Mouse (Mus musculus): ENCODE results near the gene Zbtb41. TPM values are rescaled to one million over a fixed set of nuclear protein-coding genes. Genes with fewer than 3 reads are reported as not detected.

The Zbtb41 gene
- polyA plus RNA-seq, 2 experiments, result 7.8 to 12.8 TPM

GRCm38 (mm10) chr1:139501258-139501752 lies 79.2 kb downstream of the Zbtb41 start, which contains the start of gene F13b:
Gene F13b, plus strand, starts transcription at chr1:139501702.
- DNase-seq (ENCODE audit: low spot score), result no peak
- 89% methylated on average over 3 of the region's 3 CpGs for WGBS
- Histone ChIP-seq H3K9ac (ENCODE audit: low read depth, low read length, severe bottlenecking) (no peak within 1 kb of the TSS), H3K9me3 (ENCODE audit: control insufficient read depth, low read length) (no peaks in the 10 kb centered on the region), H3K27me3 (ENCODE audit: control insufficient read depth, insufficient read depth, low read length) (no peaks in the 10 kb centered on the region), H3K27ac (replicated peaks; ENCODE audit: low read depth, low read length) (no peak within 1 kb of the TSS), H3K4me1 (ENCODE audit: control insufficient read depth, insufficient read depth, low read length) (no peaks in the 10 kb centered on the region), H3K4me2 (replicated peaks; ENCODE audit: low read depth, low read length, severe bottlenecking) (no peak within 1 kb of the TSS), H3K4me3 (replicated peaks; ENCODE audit: low read length) (no peak within 1 kb of the TSS), H3K36me3 (ENCODE audit: control insufficient read depth, insufficient read depth, low read length) (no peaks in the 10 kb centered on the region)
- ATAC-seq (ENCODE audit: low FRiP score, low read depth), result no peak
- no peak for TF ChIP-seq POLR2A (IDR thresholded peaks at IDR 0.05; ENCODE audit: borderline replicate concordance, extremely low read depth, insufficient read depth, insufficient read length)

Other genes starting within 250 kb of the Zbtb41 start
- 0.04 and 0.05 TPM in 2 replicates for gene Crb1, start 45.2 kb upstream of the Zbtb41 start, polyA plus RNA-seq (2012; rRNA removed)
- gene Crb1, start 45.2 kb upstream of the Zbtb41 start, polyA plus RNA-seq (2014; fragmentation: Nextera tagmentation; extraction: Ambion mirVana), result not detected in 2 replicates
- 8.0 and 10.9 TPM in 2 replicates for gene Aspm, start 32.5 kb downstream of the Zbtb41 start, polyA plus RNA-seq (2012; rRNA removed)
- gene Aspm, start 32.5 kb downstream of the Zbtb41 start, polyA plus RNA-seq (2014; fragmentation: Nextera tagmentation; extraction: Ambion mirVana), result 16.3 and 18.2 TPM in 2 replicates
- gene F13b, start 79.4 kb downstream of the Zbtb41 start, polyA plus RNA-seq (2012; rRNA removed), result not detected in 2 replicates
- gene F13b, start 79.4 kb downstream of the Zbtb41 start, polyA plus RNA-seq (2014; fragmentation: Nextera tagmentation; extraction: Ambion mirVana), result not detected in 2 replicates
- not detected in 2 replicates for gene Cfhr1, start 138.0 kb downstream of the Zbtb41 start, polyA plus RNA-seq (2012; rRNA removed)
- not detected in 2 replicates for gene Cfhr1, start 138.0 kb downstream of the Zbtb41 start, polyA plus RNA-seq (2014; fragmentation: Nextera tagmentation; extraction: Ambion mirVana)

Measured in limb, embryonic 14.5 days (tissue).